Mouse (Mus musculus): Measurements from ENCODE around the gene Rae1. TPM values are rescaled to one million over a fixed set of nuclear protein-coding genes. Genes with fewer than 3 reads are reported as not detected.

The Rae1 gene
- polyA plus RNA-seq, 2 experiments: 45.9 to 65.3 TPM

- Histone ChIP-seq H3K4me3 (ENCODE audit: insufficient read depth in 1 of 2, low read depth in 2 of 2, low read length in 2 of 2) (no peak overlapping the region), H3K9ac (replicated peaks) (no peak overlapping the region), H3K9me3 (ENCODE audit: control insufficient read depth, low read length) (no peaks in the 10 kb centered on the region), H3K27ac (no peak overlapping the region), H3K27me3 (ENCODE audit: control insufficient read depth, insufficient read depth, low read length) (no peaks in the 10 kb centered on the region; the same call in 1 of the 2 replicates), H3K36me3 (replicated peaks; ENCODE audit: control insufficient read depth, insufficient read depth, low read depth) (no peaks in the 10 kb centered on the region), H3K4me2 (ENCODE audit: low read depth) (no peak overlapping the region), H3K4me1 (replicated peaks; ENCODE audit: control insufficient read depth in 2 of 2, insufficient read depth in 2 of 2, low read length in 1 of 2) (no peaks in the 10 kb centered on the region)
- no peak for DNase-seq (ENCODE audit: low read depth in 3 of 3, low spot score in 3 of 3)
- no peak for ATAC-seq (ENCODE audit: insufficient read depth)
- TF ChIP-seq CTCF (IDR thresholded peaks at IDR 0.05; ENCODE audit: low read depth) (no peak), EP300 (IDR thresholded peaks at IDR 0.05; ENCODE audit: low read depth) (no peak)
- WGBS (ENCODE audit: insufficient replicate concordance): 77% methylated on average over 6 of the region's 6 CpGs
Observed at GRCm38 (mm10) chr2:172990161-172990560, 9.8 kb upstream of the Rae1 start.

GRCm38 (mm10) chr2:172996207-172996606 lies 3.7 kb upstream of the Rae1 start:
- no peak overlapping the region for H3K27ac ChIP-seq
- DNase-seq (ENCODE audit: low read depth in 3 of 3, low spot score in 3 of 3) (no peak), ATAC-seq (ENCODE audit: insufficient read depth) (no peak)
- H3K9me3 ChIP-seq (ENCODE audit: control insufficient read depth, low read length): no peaks in the 10 kb centered on the region
- H3K9ac ChIP-seq (replicated peaks): no peak overlapping the region
- no peaks in the 10 kb centered on the region; the same call in 1 of the 2 replicates for H3K27me3 ChIP-seq (ENCODE audit: control insufficient read depth, insufficient read depth, low read length)
- H3K4me1 ChIP-seq (replicated peaks; ENCODE audit: control insufficient read depth in 2 of 2, insufficient read depth in 2 of 2, low read length in 1 of 2): peaks cover 5 to 7% of the 10 kb centered on the region in 2 experiments; a peak in 3 of 4 replicates
- H3K4me2 ChIP-seq (ENCODE audit: low read depth): no peak overlapping the region
- WGBS (ENCODE audit: insufficient replicate concordance): 11% methylated on average over 4 of the region's 4 CpGs
- TF ChIP-seq EP300 (IDR thresholded peaks at IDR 0.05; ENCODE audit: low read depth): no peak
- TF ChIP-seq CTCF (IDR thresholded peaks at IDR 0.05; ENCODE audit: low read depth): peak; percentile 85
- H3K4me3 ChIP-seq (ENCODE audit: insufficient read depth in 1 of 2, low read depth in 2 of 2, low read length in 2 of 2): no peak overlapping the region
- H3K36me3 ChIP-seq (replicated peaks; ENCODE audit: control insufficient read depth, insufficient read depth, low read depth): no peaks in the 10 kb centered on the region

GRCm38 (mm10) chr2:172997748-172998147 lies 2.2 kb upstream of the Rae1 start:
- Histone ChIP-seq H3K4me3 (ENCODE audit: insufficient read depth in 1 of 2, low read depth in 2 of 2, low read length in 2 of 2) (no peak overlapping the region), H3K27ac (no peak overlapping the region), H3K9me3 (ENCODE audit: control insufficient read depth, low read length) (no peaks in the 10 kb centered on the region), H3K9ac (replicated peaks) (no peak overlapping the region), H3K4me2 (ENCODE audit: low read depth) (no peak overlapping the region), H3K4me1 (replicated peaks; ENCODE audit: control insufficient read depth in 2 of 2, insufficient read depth in 2 of 2, low read length in 1 of 2) (peaks cover 12 to 14% of the 10 kb centered on the region in 2 experiments; a peak in 3 of 4 replicates), H3K27me3 (ENCODE audit: control insufficient read depth, insufficient read depth, low read length) (no peaks in the 10 kb centered on the region), H3K36me3 (replicated peaks; ENCODE audit: control insufficient read depth, insufficient read depth, low read depth) (peaks cover 7% of the 10 kb centered on the region)
- WGBS (ENCODE audit: insufficient replicate concordance): 47% methylated on average over 11 of the region's 11 CpGs
- DNase-seq (ENCODE audit: low read depth in 3 of 3, low spot score in 3 of 3): no peak
- ATAC-seq (ENCODE audit: insufficient read depth): no peak
- TF ChIP-seq CTCF (IDR thresholded peaks at IDR 0.05; ENCODE audit: low read depth): no peak
- TF ChIP-seq EP300 (IDR thresholded peaks at IDR 0.05; ENCODE audit: low read depth): no peak

- no peak for TF ChIP-seq CTCF (IDR thresholded peaks at IDR 0.05; ENCODE audit: low read depth)
- TF ChIP-seq EP300 (IDR thresholded peaks at IDR 0.05; ENCODE audit: low read depth): no peak
- peaks cover 15% of the 10 kb centered on the region for H3K36me3 ChIP-seq (replicated peaks; ENCODE audit: control insufficient read depth, insufficient read depth, low read depth)
- no peak overlapping the region for H3K27ac ChIP-seq
- H3K27me3 ChIP-seq (ENCODE audit: control insufficient read depth, insufficient read depth, low read length): no peaks in the 10 kb centered on the region
- no peak overlapping the region for H3K4me3 ChIP-seq (ENCODE audit: insufficient read depth in 1 of 2, low read depth in 2 of 2, low read length in 2 of 2)
- H3K9me3 ChIP-seq (ENCODE audit: control insufficient read depth, low read length): no peaks in the 10 kb centered on the region
- no peak for ATAC-seq (ENCODE audit: insufficient read depth)
- peaks cover 12 to 14% of the 10 kb centered on the region in 2 experiments; a peak in 3 of 4 replicates for H3K4me1 ChIP-seq (replicated peaks; ENCODE audit: control insufficient read depth in 2 of 2, insufficient read depth in 2 of 2, low read length in 1 of 2)
- 54% methylated on average over 7 of the region's 7 CpGs for WGBS (ENCODE audit: insufficient replicate concordance)
- H3K9ac ChIP-seq (replicated peaks): no peak overlapping the region
- no peak for DNase-seq (ENCODE audit: low read depth in 3 of 3, low spot score in 3 of 3)
- H3K4me2 ChIP-seq (ENCODE audit: low read depth): no peak overlapping the region
Observed at GRCm38 (mm10) chr2:172998478-172998877, 1.4 kb upstream of the Rae1 start.

GRCm38 (mm10) chr2:173000285-173000652 lies 352 bp downstream of the Rae1 start:
- Histone ChIP-seq H3K36me3 (replicated peaks; ENCODE audit: control insufficient read depth, insufficient read depth, low read depth) (peaks cover 33% of the 10 kb centered on the region), H3K27ac (peak overlapping the region; percentile 87), H3K9ac (replicated peaks) (peak overlapping the region; percentile 70), H3K4me2 (ENCODE audit: low read depth) (peak overlapping the region; percentile 95), H3K27me3 (ENCODE audit: control insufficient read depth, insufficient read depth, low read length) (no peaks in the 10 kb centered on the region), H3K9me3 (ENCODE audit: control insufficient read depth, low read length) (no peaks in the 10 kb centered on the region), H3K4me1 (replicated peaks; ENCODE audit: control insufficient read depth in 2 of 2, insufficient read depth in 2 of 2, low read length in 1 of 2) (peaks cover 12 to 14% of the 10 kb centered on the region in 2 experiments; a peak in 3 of 4 replicates), H3K4me3 (ENCODE audit: insufficient read depth in 1 of 2, low read depth in 2 of 2, low read length in 2 of 2) (peak overlapping the region; percentile 82 to 91)
- peak; percentile 93 for ATAC-seq (ENCODE audit: insufficient read depth)
- DNase-seq (ENCODE audit: low read depth in 3 of 3, low spot score in 3 of 3): peak; percentile 68 to 76 (median 69)
- WGBS (ENCODE audit: insufficient replicate concordance): under 1% methylated on average over 42 of the region's 42 CpGs
- no peak for TF ChIP-seq CTCF (IDR thresholded peaks at IDR 0.05; ENCODE audit: low read depth)
- no peak for TF ChIP-seq EP300 (IDR thresholded peaks at IDR 0.05; ENCODE audit: low read depth)

All from liver, embryonic 14.5 days (tissue).